Mouse (Mus musculus) G1E-ER4 (cell line): ENCODE data around the gene Rasgrp4. TPM values are rescaled to one million over a fixed set of nuclear protein-coding genes. Genes with fewer than 3 reads are reported as not detected.

ENCODE experiments used
- GATA1 ChIP-seq: IDR thresholded peaks from one replicate; pipeline ENCODE4 v1.8.0; 2012; ENCODE audit warnings: low read length, inconsistent platforms
- polyA plus RNA-seq: library from polyadenylated mRNA; stranded (reverse); fragments of >175 nt; gene quantifications from 2 replicates; pipeline ENCODE4 v1.2.3, GENCODE M21; 2012

Gene Rasgrp4
- polyA plus RNA-seq, 1 experiment = 1.8 TPM

GRCm38 (mm10) chr7:29134230-29134629, 421 bp upstream of the Rasgrp4 start:
- TF ChIP-seq GATA1 = no peak

- no peak for TF ChIP-seq GATA1
Measured at GRCm38 (mm10) chr7:29137429-29137828, 2.8 kb downstream of the Rasgrp4 start.

- TF ChIP-seq GATA1 = no peak
Measured at GRCm38 (mm10) chr7:29141416-29141815, 6.8 kb downstream of the Rasgrp4 start.

GRCm38 (mm10) chr7:29144006-29144405, 9.4 kb downstream of the Rasgrp4 start:
- no peak for TF ChIP-seq GATA1

GRCm38 (mm10) chr7:29146625-29147367, 12.1 kb downstream of the Rasgrp4 start:
- TF ChIP-seq GATA1 = no peak

- no peak for TF ChIP-seq GATA1
Measured at GRCm38 (mm10) chr7:29148771-29149170, 14.1 kb downstream of the Rasgrp4 start.

GRCm38 (mm10) chr7:29151486-29151885, 16.8 kb downstream of the Rasgrp4 start:
- TF ChIP-seq GATA1 = no peak

- TF ChIP-seq GATA1 = no peak
Measured at GRCm38 (mm10) chr7:29154018-29154720, 19.5 kb downstream of the Rasgrp4 start.

GRCm38 (mm10) chr7:29155196-29155837, 20.7 kb downstream of the Rasgrp4 start:
- no peak for TF ChIP-seq GATA1

GRCm38 (mm10) chr7:29155838-29156782, 21.5 kb downstream of the Rasgrp4 start, which contains the start of gene Fam98c:
Fam98c (minus strand) TSS chr7:29156234.
- no peak for TF ChIP-seq GATA1

GRCm38 (mm10) chr7:29158264-29158663, 23.6 kb downstream of the Rasgrp4 start:
- TF ChIP-seq GATA1 = no peak

- no peak for TF ChIP-seq GATA1
Measured at GRCm38 (mm10) chr7:29162294-29162693, 27.6 kb downstream of the Rasgrp4 start.

GRCm38 (mm10) chr7:29162750-29163525, 28.3 kb downstream of the Rasgrp4 start:
- TF ChIP-seq GATA1 = no peak

GRCm38 (mm10) chr7:29167656-29168055, 33.0 kb downstream of the Rasgrp4 start:
- TF ChIP-seq GATA1 = no peak
